Mouse (Mus musculus): Measurements from ENCODE around the gene Ppp1r12b. TPM values are rescaled to one million over a fixed set of nuclear protein-coding genes. Genes with fewer than 3 reads are reported as not detected.

Ppp1r12b gene
- polyA plus RNA-seq, 1 experiment from 2014 or later, result 3.2 TPM

DNA sequence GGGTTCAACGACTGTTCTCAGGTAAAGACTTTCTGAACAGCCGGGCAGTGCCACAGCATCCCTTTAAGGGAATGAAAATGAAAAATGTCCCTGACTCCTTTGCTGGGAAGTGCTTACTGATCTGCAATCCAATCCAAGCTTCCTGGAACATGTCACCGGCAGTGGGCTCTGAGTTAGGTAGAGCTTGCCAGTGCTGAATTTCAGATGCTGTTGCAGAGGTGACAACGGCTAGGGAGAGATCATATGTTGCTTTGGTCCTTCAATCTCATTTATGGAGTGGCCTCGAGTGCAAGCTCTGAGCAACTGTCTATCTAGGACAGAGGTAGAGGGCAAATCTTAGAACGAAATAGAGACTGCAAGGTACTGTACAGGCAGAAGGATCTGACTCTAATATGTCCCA, 36.7 kb downstream of the Ppp1r12b start:
- H3K4me3 ChIP-seq (replicated peaks; ENCODE audit: low read depth, low read length), result no peak overlapping the region
- DNase-seq (ENCODE audit: low spot score) (no peak), ATAC-seq (replicated peaks; ENCODE audit: low FRiP score, low read depth) (no peak)
- H3K36me3 ChIP-seq (ENCODE audit: insufficient read depth, low read length), result no peaks in the 10 kb centered on the region
- TF ChIP-seq CTCF (IDR thresholded peaks at IDR 0.05; ENCODE audit: low read depth), result no peak
- WGBS, result 66% methylated on average over 6 of the region's 6 CpGs
- H3K27ac ChIP-seq, result no peak overlapping the region
- no peak overlapping the region for H3K4me2 ChIP-seq (ENCODE audit: low read length)
- no peaks in the 10 kb centered on the region for H3K27me3 ChIP-seq (ENCODE audit: insufficient read depth, low read length)
- H3K9me3 ChIP-seq (replicated peaks; ENCODE audit: low read length), result no peaks in the 10 kb centered on the region
- H3K4me1 ChIP-seq (replicated peaks; ENCODE audit: insufficient read depth, low read length), result no peaks in the 10 kb centered on the region
- no peak overlapping the region for H3K9ac ChIP-seq (ENCODE audit: low read depth, low read length)

DNA sequence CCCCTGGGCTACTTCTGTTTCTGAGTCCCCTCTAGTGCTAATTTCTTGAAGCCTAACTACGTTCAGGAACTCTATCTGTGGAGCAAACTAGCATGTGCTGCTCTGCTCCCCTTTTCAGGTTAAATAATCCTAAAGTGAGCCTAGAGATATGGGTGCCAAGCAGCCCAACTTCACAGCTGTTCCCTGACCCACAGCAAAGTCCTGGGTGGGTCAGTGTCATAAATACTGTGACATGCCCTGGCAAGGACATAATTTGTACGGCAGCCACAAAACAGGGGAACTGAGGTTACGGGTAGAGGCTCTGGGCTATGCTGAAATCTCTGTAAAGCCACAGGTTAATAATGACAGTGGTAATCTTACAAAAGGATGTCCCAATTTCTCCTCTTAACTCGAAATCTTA, 40.3 kb downstream of the Ppp1r12b start:
- Histone ChIP-seq H3K9me3 (replicated peaks; ENCODE audit: low read length) (no peaks in the 10 kb centered on the region), H3K27me3 (ENCODE audit: insufficient read depth, low read length) (no peaks in the 10 kb centered on the region), H3K4me2 (ENCODE audit: low read length) (no peak overlapping the region), H3K27ac (no peak overlapping the region), H3K4me3 (replicated peaks; ENCODE audit: low read depth, low read length) (no peak overlapping the region), H3K9ac (ENCODE audit: low read depth, low read length) (no peak overlapping the region), H3K36me3 (ENCODE audit: insufficient read depth, low read length) (no peaks in the 10 kb centered on the region), H3K4me1 (replicated peaks; ENCODE audit: insufficient read depth, low read length) (no peaks in the 10 kb centered on the region)
- no peak for DNase-seq (ENCODE audit: low spot score)
- no peak for ATAC-seq (replicated peaks; ENCODE audit: low FRiP score, low read depth)
- WGBS, result 69% methylated on average over 4 of the region's 4 CpGs
- TF ChIP-seq CTCF (IDR thresholded peaks at IDR 0.05; ENCODE audit: low read depth), result no peak

DNA sequence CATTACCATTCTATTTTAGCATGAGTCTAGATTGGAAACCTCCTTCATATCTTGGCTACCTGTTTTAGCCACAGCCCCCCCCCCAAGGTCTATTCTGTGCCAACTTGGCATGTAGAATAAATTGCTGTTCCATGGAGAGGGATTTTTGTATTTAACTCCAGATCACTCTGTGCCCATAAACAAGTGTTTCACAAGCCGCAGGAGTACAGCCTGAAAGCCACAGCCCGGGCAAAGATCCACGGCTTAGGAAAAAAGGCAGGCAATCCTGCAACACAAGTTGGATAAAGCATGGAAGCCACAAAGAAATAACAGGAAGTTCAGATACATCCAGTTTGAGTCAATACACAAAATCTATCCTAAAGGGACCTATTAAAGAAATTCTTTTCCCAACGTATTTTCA, 42.2 kb downstream of the Ppp1r12b start:
- Histone ChIP-seq H3K9ac (ENCODE audit: low read depth, low read length) (no peak overlapping the region), H3K4me3 (replicated peaks; ENCODE audit: low read depth, low read length) (no peak overlapping the region), H3K9me3 (replicated peaks; ENCODE audit: low read length) (no peaks in the 10 kb centered on the region), H3K4me2 (ENCODE audit: low read length) (no peak overlapping the region), H3K27ac (no peak overlapping the region), H3K36me3 (ENCODE audit: insufficient read depth, low read length) (no peaks in the 10 kb centered on the region), H3K4me1 (replicated peaks; ENCODE audit: insufficient read depth, low read length) (no peaks in the 10 kb centered on the region), H3K27me3 (ENCODE audit: insufficient read depth, low read length) (no peaks in the 10 kb centered on the region)
- no peak for DNase-seq (ENCODE audit: low spot score)
- ATAC-seq (replicated peaks; ENCODE audit: low FRiP score, low read depth), result no peak
- 90% methylated on average over 4 of the region's 4 CpGs for WGBS
- no peak for TF ChIP-seq CTCF (IDR thresholded peaks at IDR 0.05; ENCODE audit: low read depth)

DNA sequence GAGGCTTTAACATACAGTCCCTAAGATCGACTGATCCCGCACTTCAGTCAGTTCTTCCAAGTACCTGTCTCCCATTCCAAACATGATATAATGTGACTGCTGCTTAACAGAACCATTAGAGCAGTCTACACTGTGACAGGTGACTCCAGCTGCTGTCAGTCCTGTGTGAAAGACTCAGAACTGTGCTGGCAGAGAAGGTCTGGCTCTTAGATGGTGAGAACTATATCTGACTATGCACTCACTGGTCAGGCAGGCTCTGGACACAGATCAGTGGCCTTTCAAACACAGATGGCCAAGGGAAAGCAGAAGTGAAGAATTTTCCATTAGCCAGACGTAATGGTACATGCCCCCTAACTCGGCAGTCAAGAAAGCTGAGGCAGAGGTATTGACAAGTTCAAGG, 43.9 kb downstream of the Ppp1r12b start:
- H3K27ac ChIP-seq, result no peak overlapping the region
- no peaks in the 10 kb centered on the region for H3K4me1 ChIP-seq (replicated peaks; ENCODE audit: insufficient read depth, low read length)
- H3K27me3 ChIP-seq (ENCODE audit: insufficient read depth, low read length), result no peaks in the 10 kb centered on the region
- H3K36me3 ChIP-seq (ENCODE audit: insufficient read depth, low read length), result no peaks in the 10 kb centered on the region
- 76% methylated on average over 4 of the region's 4 CpGs for whole genome bisulfite sequencing
- no peak for TF ChIP-seq CTCF (IDR thresholded peaks at IDR 0.05; ENCODE audit: low read depth)
- H3K9me3 ChIP-seq (replicated peaks; ENCODE audit: low read length), result no peaks in the 10 kb centered on the region
- DNase-seq (ENCODE audit: low spot score), result no peak
- ATAC-seq (replicated peaks; ENCODE audit: low FRiP score, low read depth), result no peak
- H3K4me3 ChIP-seq (replicated peaks; ENCODE audit: low read depth, low read length), result no peak overlapping the region
- H3K9ac ChIP-seq (ENCODE audit: low read depth, low read length), result no peak overlapping the region
- no peak overlapping the region for H3K4me2 ChIP-seq (ENCODE audit: low read length)

DNA sequence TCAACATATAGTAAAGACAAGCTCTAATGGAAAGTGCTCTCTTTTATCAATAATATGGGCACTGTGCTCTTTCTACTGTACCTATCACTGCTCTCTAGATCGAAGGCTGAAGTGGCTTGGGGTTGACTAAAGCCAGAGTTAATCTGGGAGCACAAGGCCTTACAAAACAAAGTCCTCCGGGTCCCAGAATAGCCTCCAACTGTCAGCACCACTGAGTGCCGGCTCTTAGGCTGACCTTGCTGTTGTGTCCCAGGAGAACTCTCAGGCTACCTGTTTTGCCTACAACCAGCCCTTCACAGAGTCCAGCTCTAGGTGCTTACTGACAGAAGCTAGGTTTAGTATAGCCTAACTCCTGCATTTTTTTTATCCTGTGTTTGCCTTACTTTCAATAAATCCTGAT, 45.7 kb downstream of the Ppp1r12b start:
- DNase-seq (ENCODE audit: low spot score) (no peak), ATAC-seq (replicated peaks; ENCODE audit: low FRiP score, low read depth) (no peak)
- WGBS, result 49% methylated on average over 3 of the region's 3 CpGs
- TF ChIP-seq CTCF (IDR thresholded peaks at IDR 0.05; ENCODE audit: low read depth), result no peak
- Histone ChIP-seq H3K27me3 (ENCODE audit: insufficient read depth, low read length) (no peaks in the 10 kb centered on the region), H3K4me1 (replicated peaks; ENCODE audit: insufficient read depth, low read length) (no peaks in the 10 kb centered on the region), H3K9me3 (replicated peaks; ENCODE audit: low read length) (no peaks in the 10 kb centered on the region), H3K9ac (ENCODE audit: low read depth, low read length) (no peak overlapping the region), H3K36me3 (ENCODE audit: insufficient read depth, low read length) (no peaks in the 10 kb centered on the region), H3K4me2 (ENCODE audit: low read length) (no peak overlapping the region), H3K4me3 (replicated peaks; ENCODE audit: low read depth, low read length) (no peak overlapping the region), H3K27ac (no peak overlapping the region)

DNA sequence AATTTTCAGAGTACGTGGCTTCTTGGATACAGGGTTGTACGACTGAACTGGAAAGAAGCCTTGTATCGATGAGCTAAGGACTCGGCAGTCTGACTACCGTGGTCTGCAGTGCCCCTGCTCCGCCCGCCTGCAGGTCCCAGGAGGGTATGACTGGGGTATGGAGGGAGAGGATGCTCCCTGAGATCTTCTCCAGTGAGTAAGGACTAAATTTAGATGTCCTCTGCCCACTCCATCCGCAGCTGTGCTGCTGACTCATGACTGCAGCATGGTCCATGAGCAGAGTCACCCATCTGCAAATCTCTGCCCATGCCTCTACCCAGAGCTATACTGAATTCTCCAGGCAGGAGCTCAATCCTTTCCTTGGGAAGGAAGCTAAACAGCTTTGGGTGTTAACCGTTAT, 46.3 kb downstream of the Ppp1r12b start:
- Histone ChIP-seq H3K27ac (no peak overlapping the region), H3K9me3 (replicated peaks; ENCODE audit: low read length) (no peaks in the 10 kb centered on the region), H3K4me2 (ENCODE audit: low read length) (no peak overlapping the region), H3K9ac (ENCODE audit: low read depth, low read length) (no peak overlapping the region), H3K36me3 (ENCODE audit: insufficient read depth, low read length) (no peaks in the 10 kb centered on the region), H3K4me3 (replicated peaks; ENCODE audit: low read depth, low read length) (no peak overlapping the region), H3K4me1 (replicated peaks; ENCODE audit: insufficient read depth, low read length) (no peaks in the 10 kb centered on the region), H3K27me3 (ENCODE audit: insufficient read depth, low read length) (no peaks in the 10 kb centered on the region)
- ATAC-seq (replicated peaks; ENCODE audit: low FRiP score, low read depth) (no peak), DNase-seq (ENCODE audit: low spot score) (no peak)
- 66% methylated on average over 9 of the region's 9 CpGs for WGBS
- no peak for TF ChIP-seq CTCF (IDR thresholded peaks at IDR 0.05; ENCODE audit: low read depth)

DNA sequence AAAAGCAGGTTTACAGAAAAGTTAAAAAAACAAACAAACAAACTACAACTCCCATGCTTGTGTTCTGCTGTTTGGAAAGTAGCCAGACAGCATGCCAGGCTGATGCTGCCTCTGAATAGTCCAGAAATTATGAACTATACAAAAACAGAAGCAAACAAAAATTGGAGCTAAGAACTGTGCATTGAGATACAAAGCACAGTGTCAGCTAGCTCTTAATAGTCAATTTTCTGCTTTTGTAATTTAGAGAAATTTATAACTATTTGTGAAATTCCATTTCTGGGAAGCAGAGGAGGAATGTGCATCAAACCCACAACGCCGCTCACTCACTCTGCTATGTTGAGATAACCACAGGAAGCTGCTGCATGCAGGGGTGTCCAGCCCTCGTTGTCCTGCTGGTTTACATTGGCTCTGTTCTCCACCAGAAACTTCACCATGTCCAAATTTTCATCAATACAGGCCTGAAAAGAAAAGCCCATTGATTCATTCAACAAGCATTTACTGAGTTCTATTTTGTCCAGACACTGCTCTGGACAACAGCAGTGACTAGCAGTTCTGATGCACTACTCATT, 53.6 kb downstream of the Ppp1r12b start:
- H3K4me3 ChIP-seq (replicated peaks; ENCODE audit: low read depth, low read length), result no peak overlapping the region
- no peak for ATAC-seq (replicated peaks; ENCODE audit: low FRiP score, low read depth)
- no peaks in the 10 kb centered on the region for H3K27me3 ChIP-seq (ENCODE audit: insufficient read depth, low read length)
- no peak overlapping the region for H3K9ac ChIP-seq (ENCODE audit: low read depth, low read length)
- H3K9me3 ChIP-seq (replicated peaks; ENCODE audit: low read length), result no peaks in the 10 kb centered on the region
- WGBS, result 65% methylated on average over 3 of the region's 3 CpGs
- peak; percentile 44 for DNase-seq (ENCODE audit: low spot score)
- no peak overlapping the region for H3K4me2 ChIP-seq (ENCODE audit: low read length)
- H3K36me3 ChIP-seq (ENCODE audit: insufficient read depth, low read length), result no peaks in the 10 kb centered on the region
- TF ChIP-seq CTCF (IDR thresholded peaks at IDR 0.05; ENCODE audit: low read depth), result no peak
- H3K27ac ChIP-seq, result no peak overlapping the region
- H3K4me1 ChIP-seq (replicated peaks; ENCODE audit: insufficient read depth, low read length), result no peaks in the 10 kb centered on the region
